Mouse (Mus musculus): ENCODE data around the gene Spink4. TPM values are rescaled to one million over a fixed set of nuclear protein-coding genes. Genes with fewer than 3 reads are reported as not detected.
"Not testable (repeated sequence)": the region's sequence is repeated elsewhere in the genome, so short reads cannot be mapped to it uniquely, and the experiment has no call there.

Spink4 gene
- polyA plus RNA-seq, 1 experiment: 12.5 TPM

DNA sequence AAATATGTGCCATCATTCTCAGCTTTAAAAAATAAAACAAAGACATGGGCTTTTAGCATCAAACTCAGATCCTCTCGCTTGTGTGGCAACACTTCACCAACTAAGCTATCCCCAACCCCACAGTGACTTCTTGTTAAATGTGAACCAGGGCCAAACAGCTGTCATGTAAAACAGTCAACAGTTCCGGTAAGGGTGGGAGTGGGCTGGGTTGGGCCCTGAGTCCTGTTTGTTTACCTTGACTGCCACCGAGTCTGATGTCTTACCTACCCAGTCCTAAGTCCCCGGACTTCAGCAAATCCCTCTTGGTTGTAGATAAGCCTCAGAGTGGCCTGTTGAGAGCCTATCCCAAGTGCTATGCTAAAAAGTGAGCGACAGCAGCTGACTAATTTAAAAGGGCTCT lies 13.8 kb downstream of the Spink4 start:
- Histone ChIP-seq H3K27me3 (ENCODE audit: control insufficient read depth, insufficient read depth, insufficient read length) (no peaks in the 10 kb centered on the region), H3K4me3 (no peak overlapping the region), H3K79me2 (ENCODE audit: control insufficient read depth, insufficient read depth) (no peaks in the 10 kb centered on the region), H3K4me2 (ENCODE audit: low read depth) (no peak overlapping the region), H3K36me3 (ENCODE audit: control insufficient read depth, insufficient read depth) (peaks cover 16% of the 10 kb centered on the region), H3ac (ENCODE audit: control insufficient read depth, insufficient read length) (no peak overlapping the region)
- TF ChIP-seq MAX (IDR thresholded peaks at IDR 0.05; ENCODE audit: low read depth) (no peak), MYOD1 (IDR thresholded peaks at IDR 0.05; ENCODE audit: control insufficient read depth in 1 of 3, insufficient read length in 2 of 3, low read depth in 2 of 3) (no peak), USF1 (IDR thresholded peaks at IDR 0.05; ENCODE audit: low read depth) (no peak), MYOG (IDR thresholded peaks at IDR 0.05; ENCODE audit: control insufficient read depth in 1 of 3, insufficient read depth in 1 of 3, insufficient read length in 2 of 3, low read depth in 2 of 3) (no peak), REST (IDR thresholded peaks at IDR 0.05; ENCODE audit: insufficient read depth, insufficient read length) (no peak), E2F4 (IDR thresholded peaks at IDR 0.05; ENCODE audit: insufficient read depth) (no peak), SRF (IDR thresholded peaks at IDR 0.05; ENCODE audit: control insufficient read depth, insufficient read length, low read depth) (no peak), POLR2AphosphoS2 (IDR thresholded peaks at IDR 0.05; ENCODE audit: insufficient read length, low read depth) (no peak), TCF12 (IDR thresholded peaks at IDR 0.05; ENCODE audit: insufficient read depth, poor library complexity, severe bottlenecking) (no peak), CEBPB (IDR thresholded peaks at IDR 0.05; ENCODE audit: insufficient read depth, poor library complexity, severe bottlenecking) (no peak), POLR2A (IDR thresholded peaks at IDR 0.05; ENCODE audit: insufficient read length, low read depth) (no peak), TCF3 (IDR thresholded peaks at IDR 0.05; ENCODE audit: insufficient read length, low read depth) (no peak)

DNA sequence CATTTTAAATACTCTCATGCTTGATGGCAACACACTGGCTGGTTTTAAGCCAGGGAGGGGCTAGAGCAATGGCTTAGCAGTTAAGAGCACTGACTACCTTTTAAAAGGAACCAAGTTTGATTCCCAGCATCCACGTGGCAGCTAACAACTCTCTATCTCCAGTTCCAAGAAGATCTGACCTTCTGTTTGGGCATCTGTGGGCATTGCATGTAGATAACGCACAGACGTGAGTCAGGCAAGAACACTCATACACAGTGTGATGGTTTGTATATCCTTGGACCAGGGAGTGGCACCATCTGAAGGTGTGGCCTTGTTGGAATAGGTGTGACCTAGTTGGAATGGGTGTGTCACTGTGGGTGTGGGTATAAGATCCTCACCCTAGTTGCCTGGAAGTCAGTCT lies 14.5 kb downstream of the Spink4 start:
- not testable (repeated sequence) for H3ac ChIP-seq (ENCODE audit: control insufficient read depth, insufficient read length); H3K79me2 ChIP-seq (ENCODE audit: control insufficient read depth, insufficient read depth); H3K27me3 ChIP-seq (ENCODE audit: control insufficient read depth, insufficient read depth, insufficient read length); H3K4me3 ChIP-seq; H3K4me2 ChIP-seq (ENCODE audit: low read depth)
- peaks cover 22% of the 10 kb centered on the region for H3K36me3 ChIP-seq (ENCODE audit: control insufficient read depth, insufficient read depth)

DNA sequence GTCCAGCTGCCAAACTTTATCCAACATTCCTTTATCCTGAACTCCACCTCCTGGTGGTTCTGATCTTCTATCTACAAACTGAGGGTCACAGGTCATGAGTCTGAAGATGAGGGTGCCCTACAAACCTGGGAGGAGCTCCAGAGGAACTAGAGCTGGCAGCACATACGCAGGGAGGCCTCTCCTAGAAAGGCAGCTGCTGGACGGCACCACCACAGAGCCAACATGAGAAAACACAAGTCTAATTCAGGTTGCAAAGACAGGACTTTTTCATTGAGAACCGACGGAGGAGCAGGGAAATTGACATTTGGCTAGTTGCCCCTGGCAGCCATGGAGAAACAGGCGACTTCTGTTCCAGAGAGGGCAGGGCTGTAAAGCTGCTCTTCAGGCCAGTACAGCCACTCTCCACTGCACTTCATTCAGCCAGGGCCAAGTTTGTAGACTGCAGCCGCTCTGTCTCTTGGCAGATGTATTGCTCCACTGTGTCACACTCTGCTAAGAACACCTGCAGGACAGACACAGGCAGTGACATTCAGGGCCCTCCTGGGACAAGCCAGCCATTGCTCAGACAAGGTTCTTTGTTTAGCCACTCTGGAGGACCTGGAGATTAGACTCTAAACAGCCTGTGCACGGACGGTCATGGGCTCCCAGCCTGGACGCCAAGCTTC lies 16.5 kb downstream of the Spink4 start:
- Histone ChIP-seq H3K4me3 (no peak overlapping the region), H3K4me2 (ENCODE audit: low read depth) (no peak overlapping the region), H3K79me2 (ENCODE audit: control insufficient read depth, insufficient read depth) (no peaks in the 10 kb centered on the region), H3K27me3 (ENCODE audit: control insufficient read depth, insufficient read depth, insufficient read length) (no peaks in the 10 kb centered on the region), H3K36me3 (ENCODE audit: control insufficient read depth, insufficient read depth) (peaks cover 40% of the 10 kb centered on the region), H3ac (ENCODE audit: control insufficient read depth, insufficient read length) (no peak overlapping the region)
- no peak for TF ChIP-seq POLR2AphosphoS2 (IDR thresholded peaks at IDR 0.05; ENCODE audit: insufficient read length, low read depth)
- TF ChIP-seq SRF (IDR thresholded peaks at IDR 0.05; ENCODE audit: control insufficient read depth, insufficient read length, low read depth): no peak
- TF ChIP-seq MYOG (IDR thresholded peaks at IDR 0.05; ENCODE audit: control insufficient read depth in 1 of 3, insufficient read depth in 1 of 3, insufficient read length in 2 of 3, low read depth in 2 of 3): no peak
- TF ChIP-seq CEBPB (IDR thresholded peaks at IDR 0.05; ENCODE audit: insufficient read depth, poor library complexity, severe bottlenecking): no peak
- no peak for TF ChIP-seq TCF3 (IDR thresholded peaks at IDR 0.05; ENCODE audit: insufficient read length, low read depth)
- TF ChIP-seq POLR2A (IDR thresholded peaks at IDR 0.05; ENCODE audit: insufficient read length, low read depth): no peak
- no peak for TF ChIP-seq TCF12 (IDR thresholded peaks at IDR 0.05; ENCODE audit: insufficient read depth, poor library complexity, severe bottlenecking)

DNA sequence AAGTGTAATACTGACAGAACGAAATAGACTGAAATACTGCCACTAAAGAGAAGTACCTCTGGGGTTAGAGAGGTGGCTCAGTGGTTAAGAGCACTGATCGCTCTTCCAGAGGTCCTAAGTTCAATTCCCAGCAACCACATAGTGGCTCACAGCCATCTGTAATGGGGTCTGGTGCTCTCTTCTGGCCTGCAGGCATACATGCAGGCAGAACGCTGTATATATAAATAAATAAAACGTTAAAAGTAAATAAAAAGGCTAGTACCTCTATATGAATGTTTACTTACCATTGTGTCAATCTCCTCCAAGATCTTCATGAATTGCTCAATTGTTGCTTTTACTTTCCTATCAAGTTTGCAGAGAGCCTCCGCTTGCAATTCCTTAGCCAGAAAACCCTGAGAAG lies 18.9 kb downstream of the Spink4 start:
- Histone ChIP-seq H3K4me3 (no peak overlapping the region), H3K36me3 (ENCODE audit: control insufficient read depth, insufficient read depth) (peaks cover 60% of the 10 kb centered on the region), H3K27me3 (ENCODE audit: control insufficient read depth, insufficient read depth, insufficient read length) (no peaks in the 10 kb centered on the region), H3ac (ENCODE audit: control insufficient read depth, insufficient read length) (no peak overlapping the region), H3K4me2 (ENCODE audit: low read depth) (no peak overlapping the region), H3K79me2 (ENCODE audit: control insufficient read depth, insufficient read depth) (no peaks in the 10 kb centered on the region)
- no peak for TF ChIP-seq MYOG (IDR thresholded peaks at IDR 0.05; ENCODE audit: control insufficient read depth in 1 of 3, insufficient read depth in 1 of 3, insufficient read length in 2 of 3, low read depth in 2 of 3)
- TF ChIP-seq CEBPB (IDR thresholded peaks at IDR 0.05; ENCODE audit: insufficient read depth, poor library complexity, severe bottlenecking): no peak
- TF ChIP-seq E2F4 (IDR thresholded peaks at IDR 0.05; ENCODE audit: insufficient read depth): no peak

DNA sequence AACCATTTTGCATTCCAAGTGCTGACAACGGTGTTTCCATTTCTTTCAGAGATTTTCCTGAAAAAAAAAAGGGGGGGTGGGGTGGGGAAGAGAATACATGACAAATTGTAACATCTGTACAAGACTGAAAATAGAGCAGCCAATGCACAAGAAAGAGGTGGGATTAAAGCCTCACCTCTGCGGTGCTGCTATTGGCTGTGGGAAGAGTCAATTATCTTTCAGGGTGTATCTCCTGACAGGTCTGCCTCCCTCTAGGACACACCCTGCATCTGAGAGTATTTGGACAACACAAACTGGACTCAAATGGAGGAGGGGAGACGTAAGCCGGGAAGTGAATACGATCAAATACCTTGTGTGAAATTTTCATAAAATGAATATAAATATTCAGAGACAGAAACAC lies 23.8 kb downstream of the Spink4 start:
- Histone ChIP-seq H3ac (ENCODE audit: control insufficient read depth, insufficient read length) (no peak overlapping the region), H3K79me2 (ENCODE audit: control insufficient read depth, insufficient read depth) (peaks cover 25% of the 10 kb centered on the region), H3K4me3 (no peak overlapping the region), H3K36me3 (ENCODE audit: control insufficient read depth, insufficient read depth) (peaks cover 50% of the 10 kb centered on the region), H3K4me2 (ENCODE audit: low read depth) (no peak overlapping the region), H3K27me3 (ENCODE audit: control insufficient read depth, insufficient read depth, insufficient read length) (no peaks in the 10 kb centered on the region)
- no peak for TF ChIP-seq TCF3 (IDR thresholded peaks at IDR 0.05; ENCODE audit: insufficient read length, low read depth)
- no peak for TF ChIP-seq MYOD1 (IDR thresholded peaks at IDR 0.05; ENCODE audit: control insufficient read depth in 1 of 3, insufficient read length in 2 of 3, low read depth in 2 of 3)
- no peak for TF ChIP-seq TCF12 (IDR thresholded peaks at IDR 0.05; ENCODE audit: insufficient read depth, poor library complexity, severe bottlenecking)
- no peak for TF ChIP-seq CEBPB (IDR thresholded peaks at IDR 0.05; ENCODE audit: insufficient read depth, poor library complexity, severe bottlenecking)
- TF ChIP-seq POLR2A (IDR thresholded peaks at IDR 0.05; ENCODE audit: insufficient read length, low read depth): no peak
- TF ChIP-seq SRF (IDR thresholded peaks at IDR 0.05; ENCODE audit: control insufficient read depth, insufficient read length, low read depth): no peak
- no peak for TF ChIP-seq POLR2AphosphoS2 (IDR thresholded peaks at IDR 0.05; ENCODE audit: insufficient read length, low read depth)
- no peak for TF ChIP-seq MYOG (IDR thresholded peaks at IDR 0.05; ENCODE audit: control insufficient read depth in 1 of 3, insufficient read depth in 1 of 3, insufficient read length in 2 of 3, low read depth in 2 of 3)
- no peak for TF ChIP-seq E2F4 (IDR thresholded peaks at IDR 0.05; ENCODE audit: insufficient read depth)

Measured in myocyte (in vitro differentiated cells).